Mouse (Mus musculus) bone marrow, adult 2 months (tissue): Measurements from ENCODE around the gene Itga9.

Experiments
- CTCF ChIP-seq: fragments of 200-500 bp; IDR thresholded peaks from 2 replicates; pipeline ENCODE4 v1.5.1; 2011; ENCODE audit warnings: low read length, control low read depth; ENCODE audit not compliant: control insufficient read depth, insufficient read depth
- POLR2A ChIP-seq: fragments of 200-500 bp; IDR thresholded peaks from 2 replicates; pipeline ENCODE4 v1.6.1; 2011; ENCODE audit warnings: low read depth, mild to moderate bottlenecking, control low read depth, low read length, borderline replicate concordance; ENCODE audit not compliant: control insufficient read depth

DNA sequence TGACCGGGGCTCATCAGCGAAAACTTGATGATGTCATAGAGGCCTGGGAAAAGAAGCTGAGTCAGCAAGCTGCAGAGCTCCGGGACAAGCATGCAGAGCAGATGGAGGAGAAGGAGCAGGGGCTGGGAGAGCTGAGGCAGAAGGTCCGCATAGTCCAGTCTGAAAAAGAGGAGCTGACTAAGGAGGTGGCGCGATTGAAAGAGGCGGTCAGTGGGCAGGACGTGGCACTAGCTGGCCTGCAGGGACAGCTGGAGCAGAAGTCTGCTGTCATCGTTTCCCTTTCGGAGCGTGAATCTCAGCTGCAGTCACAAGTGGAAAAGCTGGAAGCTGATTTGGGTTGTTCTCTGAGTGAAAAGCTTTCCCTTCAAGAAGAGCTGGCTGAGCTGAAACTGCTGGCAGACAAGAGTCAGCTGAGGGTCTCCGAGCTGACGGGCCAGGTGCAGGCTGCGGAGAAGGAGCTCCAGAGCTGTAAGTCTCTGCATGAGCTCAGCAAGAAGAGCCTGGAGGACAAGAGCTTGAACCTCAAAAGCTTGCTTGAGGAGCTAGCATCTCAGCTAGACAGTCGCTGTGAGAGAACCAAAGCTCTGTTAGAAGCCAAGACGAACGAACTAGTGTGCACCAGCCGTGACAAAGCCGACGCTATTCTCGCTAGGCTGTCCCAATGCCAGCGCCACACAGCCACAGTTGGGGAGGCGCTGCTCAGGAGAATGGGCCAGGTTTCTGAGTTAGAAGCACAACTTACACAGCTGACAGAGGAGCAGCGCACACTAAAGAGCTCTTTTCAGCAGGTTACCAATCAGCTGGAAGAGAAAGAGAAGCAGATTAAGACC lies 49.3 kb upstream of the Itga9 start:
- TF ChIP-seq POLR2A (no peak), CTCF (no peak)
